Mouse (Mus musculus): ENCODE results near the gene Stx12. TPM values are rescaled to one million over a fixed set of nuclear protein-coding genes. Genes with fewer than 3 reads are reported as not detected.

Stx12 gene
- 51.4 and 62.4 TPM in 2 replicates for polyA plus RNA-seq (2015; fragmentation: Nextera tagmentation; extraction: Ambion mirVana)

GRCm38 (mm10) chr4:132884064-132884843 is at the start of gene Stx12:
Stx12 (minus strand) TSS chr4:132884509.

GRCm38 (mm10) chr4:132922558-132923008 is 38.3 kb upstream of the Stx12 start, which contains the start of gene Fam76a:
Fam76a (minus strand) TSS chr4:132922558.

GRCm38 (mm10) chr4:132842970-132843704 is 41.2 kb downstream of the Stx12 start, which contains the start of gene Ppp1r8:
Ppp1r8 (minus strand) TSS chr4:132843169.

Other genes starting within 250 kb of the Stx12 start
- gene Eya3, start 245.5 kb downstream of the Stx12 start, polyA plus RNA-seq (2015; fragmentation: Nextera tagmentation; extraction: Ambion mirVana) = 10.7 and 11.8 TPM in 2 replicates
- gene Xkr8, start 152.0 kb downstream of the Stx12 start, polyA plus RNA-seq (2015; fragmentation: Nextera tagmentation; extraction: Ambion mirVana) = 1.3 and 2.1 TPM in 2 replicates
- gene Smpdl3b, start 127.3 kb downstream of the Stx12 start, polyA plus RNA-seq (2015; fragmentation: Nextera tagmentation; extraction: Ambion mirVana) = 15.3 and 17.7 TPM in 2 replicates
- gene Rpa2, start 116.2 kb downstream of the Stx12 start, polyA plus RNA-seq (2015; fragmentation: Nextera tagmentation; extraction: Ambion mirVana) = 29.8 and 34.0 TPM in 2 replicates
- 1.4 and 1.9 TPM in 2 replicates for gene Themis2, start 88.1 kb downstream of the Stx12 start, polyA plus RNA-seq (2015; fragmentation: Nextera tagmentation; extraction: Ambion mirVana)
- 20.9 and 21.7 TPM in 2 replicates for gene Ppp1r8, start 41.3 kb downstream of the Stx12 start, polyA plus RNA-seq (2015; fragmentation: Nextera tagmentation; extraction: Ambion mirVana)
- 40.3 and 46.5 TPM in 2 replicates for gene Fam76a, start 38.0 kb upstream of the Stx12 start, polyA plus RNA-seq (2015; fragmentation: Nextera tagmentation; extraction: Ambion mirVana)
- 0.55 and 2.5 TPM in 2 replicates for gene Fgr, start 89.6 kb upstream of the Stx12 start, polyA plus RNA-seq (2015; fragmentation: Nextera tagmentation; extraction: Ambion mirVana)
- gene Ahdc1, start 126.8 kb upstream of the Stx12 start, polyA plus RNA-seq (2015; fragmentation: Nextera tagmentation; extraction: Ambion mirVana) = 3.7 and 3.8 TPM in 2 replicates
- gene Wasf2, start 246.0 kb upstream of the Stx12 start, polyA plus RNA-seq (2015; fragmentation: Nextera tagmentation; extraction: Ambion mirVana) = 77.2 and 82.2 TPM in 2 replicates

Data from urinary bladder, postnatal 0 days (tissue).